Mouse (Mus musculus) brain, embryonic 14.5 days (tissue): ENCODE measurements around the gene Gmds.

ENCODE experiments used
- CTCF ChIP-seq: fragments of 200-500 bp; IDR thresholded peaks from 2 replicates; pipeline ENCODE4 v1.5.1; 2012; ENCODE audit warnings: inconsistent platforms, mild to moderate bottlenecking, moderate library complexity, borderline replicate concordance; ENCODE audit not compliant: insufficient read depth, insufficient read length; ENCODE audit errors: extremely low read depth
- POLR2A ChIP-seq: fragments of 200-500 bp; IDR thresholded peaks from 2 replicates; pipeline ENCODE4 v1.6.1; 2012; ENCODE audit warnings: mild to moderate bottlenecking, inconsistent platforms, borderline replicate concordance; ENCODE audit not compliant: poor library complexity, insufficient read depth, insufficient read length, severe bottlenecking; ENCODE audit errors: extremely low read depth

DNA sequence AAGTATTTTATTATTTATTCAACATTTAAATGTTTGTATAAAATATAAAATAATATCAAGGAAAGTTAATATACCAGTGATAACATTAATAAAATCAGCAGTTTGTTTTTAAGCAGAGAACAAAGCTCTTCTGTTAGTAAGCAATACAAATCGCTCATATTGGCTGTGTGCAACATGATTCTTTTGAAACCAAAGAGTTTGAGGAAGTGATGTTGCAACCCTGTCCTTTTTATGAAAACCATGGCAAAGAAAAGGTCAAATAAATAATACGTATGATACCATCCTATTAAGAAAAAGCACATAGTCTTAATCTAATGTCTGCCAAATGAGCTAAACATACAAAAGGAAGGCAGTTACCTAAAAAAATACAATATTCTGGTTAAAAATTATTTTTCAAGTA lies 126.4 kb downstream of the Gmds start:
- TF ChIP-seq POLR2A (no peak), CTCF (no peak)
